Mouse (Mus musculus): ENCODE data around the gene Kars.

GRCm38 (mm10) chr8:112051537-112051936 lies 40.4 kb upstream of the Kars start:
- TF ChIP-seq CTCF (IDR thresholded peaks at IDR 0.05; ENCODE audit: low read depth, low read length) (peak; percentile 72), EP300 (IDR thresholded peaks at IDR 0.05; ENCODE audit: insufficient read depth, low read depth, low read length) (no peak), POLR2A (IDR thresholded peaks at IDR 0.05; ENCODE audit: insufficient read depth, low read length) (no peak)

Measured in ES-Bruce4 (cell line).